Mouse (Mus musculus): Measurements from ENCODE around the gene Isy1.

Gene Isy1

DNA sequence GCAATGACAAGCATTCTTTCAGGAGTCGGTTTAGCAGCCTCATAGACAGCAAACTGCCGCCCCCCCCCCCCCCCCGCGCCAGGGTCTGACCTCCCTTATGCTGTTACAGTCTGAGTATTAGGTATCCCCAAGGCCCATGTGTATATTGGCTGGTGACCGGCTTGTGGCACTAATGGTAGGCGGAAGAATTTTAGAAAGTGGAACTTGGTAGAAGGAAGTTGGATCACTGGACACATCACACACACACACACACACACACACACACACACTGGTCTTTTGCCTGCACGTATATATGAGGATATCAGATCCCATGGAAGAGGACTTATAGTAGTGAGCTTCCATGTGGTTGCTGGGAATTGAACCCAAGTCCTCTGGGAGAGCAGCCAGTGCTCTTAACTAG, 36.1 kb downstream of the Isy1 start:
- no peak for DNase-seq

DNA sequence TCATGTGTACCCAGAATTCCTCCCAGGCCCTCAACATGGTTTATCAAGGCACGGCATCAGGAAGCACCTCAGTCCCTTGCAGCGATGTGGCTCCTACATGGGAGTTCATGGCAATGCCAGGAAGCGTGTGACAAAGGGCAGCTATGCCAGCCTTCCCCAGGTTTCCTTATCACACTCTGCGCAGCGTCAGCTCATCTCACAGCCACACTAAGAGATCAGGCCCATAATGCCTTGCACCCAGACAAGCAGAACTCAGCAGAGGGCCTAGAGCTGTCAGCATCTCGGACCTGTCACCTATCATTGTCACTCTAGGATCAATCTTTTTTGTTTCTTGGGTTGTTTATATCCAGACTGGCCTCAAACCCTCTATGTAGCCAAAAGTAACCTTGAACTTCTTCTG, 39.0 kb downstream of the Isy1 start:
- DNase-seq = no peak

DNA sequence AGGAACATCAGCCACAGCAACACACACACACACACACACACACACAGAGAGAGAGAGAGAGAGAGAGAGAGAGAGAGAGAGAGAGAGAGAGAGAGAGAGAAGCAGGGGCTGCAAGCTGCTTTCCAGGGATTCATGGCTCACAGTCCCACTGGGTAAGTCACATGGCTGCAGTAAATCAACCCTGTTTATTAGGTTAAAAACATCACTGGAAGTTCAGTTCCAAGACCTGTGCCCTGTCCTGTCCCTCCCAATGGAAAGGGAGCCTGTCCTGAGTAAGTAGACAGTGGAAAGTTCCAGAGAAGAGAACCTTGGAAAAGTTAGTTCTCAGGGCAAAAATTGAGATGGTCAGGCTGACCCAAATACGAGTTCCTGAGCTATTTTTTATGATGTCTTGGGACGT, 41.3 kb downstream of the Isy1 start:
- DNase-seq = no peak

DNA sequence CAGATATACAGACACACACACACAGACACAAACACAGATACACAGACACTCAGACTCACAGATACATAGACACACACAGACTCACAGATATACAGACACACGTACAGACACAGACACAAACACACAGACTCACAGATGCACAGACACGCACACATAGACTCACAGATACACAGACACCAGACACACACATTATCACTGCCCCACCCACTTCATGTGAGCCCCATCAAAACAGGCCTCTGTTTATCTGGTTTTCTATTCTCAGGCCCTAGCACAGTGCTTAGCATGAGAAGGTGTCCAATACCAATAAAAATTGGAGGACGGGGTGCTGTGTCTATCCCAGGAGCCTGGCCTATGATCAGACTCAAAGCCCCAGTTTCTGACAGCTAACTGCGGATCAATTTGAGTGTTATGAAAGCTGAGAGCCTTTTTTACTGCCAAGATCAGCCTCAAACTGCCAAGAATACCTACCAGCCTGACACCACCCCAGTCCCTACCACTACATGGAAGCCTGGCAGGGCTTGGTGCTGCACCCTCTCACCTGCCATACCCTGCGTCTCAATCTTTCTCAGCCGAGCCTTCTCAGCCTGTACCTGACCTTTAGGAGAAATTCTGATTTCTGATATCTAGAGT, 42.2 kb downstream of the Isy1 start:
- no peak for DNase-seq

DNA sequence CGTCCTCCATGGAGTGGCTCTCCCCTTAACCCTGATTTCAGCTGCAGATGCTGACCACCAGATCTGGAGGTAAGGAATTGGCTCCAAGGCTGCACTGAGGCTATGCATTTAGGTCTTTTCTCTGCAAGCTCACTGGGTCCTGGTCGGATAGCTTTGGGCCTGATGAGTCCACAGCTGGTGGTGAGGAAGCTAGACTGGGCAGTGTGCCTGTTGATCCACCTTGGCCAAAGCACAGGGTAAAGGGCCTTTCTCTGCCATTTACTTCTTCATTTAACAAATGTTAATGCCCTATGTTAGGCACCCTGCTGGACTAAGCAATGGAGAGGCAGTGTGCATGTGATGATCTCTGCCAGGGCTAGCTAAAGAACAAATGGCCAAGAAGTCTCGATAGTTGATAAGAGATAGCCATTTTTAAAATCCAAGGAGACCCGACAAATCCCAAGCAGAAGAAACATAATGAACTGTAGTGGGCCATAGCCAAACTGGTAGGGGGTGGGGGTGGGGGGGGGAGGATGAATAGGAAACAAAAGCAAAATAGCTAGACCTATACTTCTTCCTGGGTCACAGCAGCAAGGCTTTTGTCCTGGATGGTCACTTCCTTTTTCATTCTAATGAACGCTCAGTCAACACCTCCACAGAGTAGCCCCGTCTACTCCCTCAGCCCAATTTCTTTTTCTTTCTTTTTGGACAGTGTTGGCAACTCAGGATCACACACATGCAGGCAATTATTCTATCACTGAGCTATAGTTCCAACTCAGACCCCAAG, 43.0 kb downstream of the Isy1 start:
- peak; percentile 67 to 74 for DNase-seq

DNA sequence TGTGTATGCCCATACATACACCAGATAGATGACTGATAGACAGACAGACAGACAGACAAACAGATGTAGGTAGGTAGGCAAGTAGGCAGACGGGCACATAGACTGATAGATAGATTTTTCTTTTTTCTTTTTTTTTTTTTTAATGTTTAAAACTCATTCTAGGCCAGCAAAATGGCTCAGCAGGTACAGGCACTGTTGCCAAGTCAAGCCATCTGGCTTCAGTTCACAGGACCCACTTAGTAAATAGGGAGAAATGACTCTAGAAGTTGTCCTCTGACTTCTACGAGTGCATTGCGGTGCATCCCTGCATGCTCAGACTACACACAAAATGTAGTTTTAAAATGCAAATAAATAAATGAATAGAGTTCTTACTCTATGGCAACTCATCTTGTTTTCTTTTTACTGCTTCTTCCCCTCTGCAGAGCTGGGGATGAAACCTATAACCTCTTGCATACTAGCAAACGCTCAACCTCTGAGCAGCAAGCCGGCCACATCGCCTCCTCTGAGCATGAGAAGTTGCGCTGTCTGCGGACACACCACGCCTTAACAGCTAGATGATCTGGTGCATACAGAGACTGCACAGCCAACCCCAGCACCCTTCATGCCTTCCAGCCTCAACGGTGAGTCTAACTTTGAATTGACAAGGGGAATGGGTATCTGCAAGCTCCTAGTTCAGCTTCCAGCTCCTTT, 44.6 kb downstream of the Isy1 start:
- peak; percentile 83 to 91 for DNase-seq

DNA sequence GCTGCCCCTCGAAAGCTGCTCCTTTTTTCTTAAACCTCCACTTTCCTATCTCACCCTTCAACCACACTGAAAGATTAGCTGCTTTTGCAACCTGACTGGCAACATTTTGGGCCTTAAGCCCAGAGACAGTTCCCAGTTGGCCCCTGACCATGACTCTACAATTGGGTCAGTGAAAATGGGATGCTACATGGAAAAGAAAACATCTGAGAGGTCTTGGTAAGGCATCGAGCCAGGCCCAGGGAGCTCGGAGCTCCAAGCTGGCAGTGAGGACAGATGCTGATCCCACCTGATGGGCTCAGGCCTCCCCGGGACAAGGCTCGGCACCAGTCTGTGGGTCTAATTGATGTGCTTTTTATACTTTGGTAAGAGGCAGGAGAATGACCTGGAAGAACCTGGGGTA, 46.8 kb downstream of the Isy1 start:
- no peak for DNase-seq

DNA sequence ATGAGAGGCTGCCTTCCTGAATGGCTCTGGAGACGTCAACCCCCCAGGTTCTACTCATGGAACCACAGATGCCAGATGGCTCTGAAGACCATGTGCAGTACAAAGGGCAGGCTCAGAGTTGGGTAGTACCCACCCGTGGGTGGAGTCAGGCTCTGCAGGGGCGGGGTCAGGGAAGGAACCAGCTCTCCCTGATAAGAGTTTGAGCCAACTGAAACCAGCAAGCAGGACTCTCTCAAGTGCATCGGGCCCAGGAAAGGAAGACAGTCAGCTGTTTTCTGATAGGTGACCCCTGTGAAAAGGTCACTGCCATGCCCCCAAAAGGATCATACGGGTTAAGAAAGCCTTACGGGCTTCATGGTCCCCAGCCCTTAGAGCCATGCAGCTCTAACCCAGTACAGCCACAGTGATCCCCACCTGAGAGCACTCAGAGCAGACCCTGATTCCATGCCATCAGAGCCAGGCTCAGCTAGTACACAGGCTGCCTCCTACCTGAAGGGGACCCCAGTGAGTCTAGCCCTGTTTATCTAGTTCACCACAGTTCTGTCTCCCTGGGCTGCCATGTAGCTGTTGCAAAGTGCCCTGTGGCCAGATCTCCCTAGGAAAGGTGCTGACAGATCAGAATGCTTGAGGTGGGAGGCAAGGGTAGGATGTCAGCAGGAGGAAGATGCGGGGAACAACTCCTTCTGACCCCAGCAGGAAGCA, 47.7 kb downstream of the Isy1 start:
- no peak for DNase-seq

DNA sequence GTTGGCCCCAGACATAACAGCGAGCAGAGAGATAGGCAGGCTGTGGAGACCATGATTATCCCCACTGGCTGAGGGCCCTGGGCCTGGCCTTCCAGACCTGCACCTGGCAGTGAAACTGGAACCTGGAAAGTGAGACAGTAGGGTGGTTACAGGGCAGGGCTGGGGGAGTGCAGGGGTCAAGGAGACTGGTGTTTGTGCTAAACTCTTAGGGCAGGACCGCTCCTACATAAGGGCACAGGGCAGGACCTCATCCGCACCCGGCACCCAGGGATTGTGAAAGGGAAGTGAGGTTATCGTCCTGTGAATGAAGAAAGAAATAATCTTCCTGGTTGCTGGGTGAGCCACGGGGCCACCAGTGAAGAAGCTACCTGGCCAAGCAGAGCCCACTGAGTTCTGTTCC, 48.8 kb downstream of the Isy1 start:
- no peak for DNase-seq

DNA sequence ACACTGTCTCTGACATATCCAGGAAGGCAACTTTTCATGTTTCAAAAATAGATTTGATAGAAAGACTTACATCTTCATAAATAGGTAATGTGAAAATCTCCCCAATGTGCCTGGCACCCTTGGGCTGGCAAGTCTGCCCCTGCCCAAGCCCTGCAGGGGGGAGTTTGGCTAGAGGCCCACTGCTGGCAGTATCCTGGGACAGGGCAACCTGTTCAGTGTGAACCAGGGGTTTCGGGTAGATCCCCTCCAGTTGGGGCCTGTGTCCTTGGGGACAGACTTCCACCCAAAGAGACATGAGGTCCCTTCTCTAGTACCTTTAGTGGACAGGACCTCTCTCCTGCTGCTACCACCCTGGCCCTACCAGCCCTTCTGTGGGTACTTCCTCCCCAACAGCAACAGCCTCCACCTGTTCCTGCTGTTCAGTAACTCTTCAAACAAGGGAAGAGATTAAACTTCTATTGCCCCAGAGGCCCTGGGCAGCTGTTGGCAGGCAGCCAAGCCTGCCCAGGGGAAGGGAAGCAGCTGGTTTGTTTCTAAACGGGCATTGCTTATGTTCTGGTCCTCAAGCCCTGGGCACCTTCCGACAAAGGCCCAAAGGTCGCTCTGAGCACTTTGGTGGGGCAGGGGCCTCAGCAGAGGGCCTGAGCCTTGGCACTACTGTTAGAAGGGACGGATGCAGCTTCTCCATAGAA, 49.6 kb downstream of the Isy1 start:
- peak in 1 of 2 experiments; percentile 60 for DNase-seq

DNA sequence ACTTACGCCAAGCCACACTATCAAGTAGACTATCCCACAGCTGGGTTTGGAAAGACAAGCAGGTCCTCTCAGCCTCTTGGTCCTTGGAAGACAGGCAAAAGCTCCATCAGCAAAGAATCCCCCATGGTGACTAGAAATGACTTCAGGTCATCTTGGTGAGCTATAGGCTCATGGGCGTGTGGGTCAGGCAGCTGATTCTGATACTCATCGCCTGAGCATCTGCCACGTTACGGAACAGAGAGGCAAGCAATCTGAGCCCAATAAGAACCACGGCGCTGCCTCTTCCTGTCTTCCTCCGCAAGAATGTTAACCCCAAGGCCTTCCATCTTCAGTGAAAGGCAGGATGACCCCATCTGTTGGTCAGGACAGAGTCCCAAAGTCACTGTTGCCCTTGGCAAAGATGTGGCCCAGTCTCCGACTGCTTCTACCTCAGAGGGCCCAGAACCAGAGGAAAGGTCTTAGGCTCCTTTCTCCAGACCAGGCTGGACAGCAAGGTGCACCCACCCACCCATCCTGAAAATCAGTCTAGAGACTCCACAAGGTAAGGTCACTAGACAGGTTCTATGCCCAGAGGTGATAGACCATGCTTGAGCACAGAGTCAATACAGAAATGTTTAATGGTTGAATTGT, 50.2 kb downstream of the Isy1 start:
- no peak for DNase-seq

DNA sequence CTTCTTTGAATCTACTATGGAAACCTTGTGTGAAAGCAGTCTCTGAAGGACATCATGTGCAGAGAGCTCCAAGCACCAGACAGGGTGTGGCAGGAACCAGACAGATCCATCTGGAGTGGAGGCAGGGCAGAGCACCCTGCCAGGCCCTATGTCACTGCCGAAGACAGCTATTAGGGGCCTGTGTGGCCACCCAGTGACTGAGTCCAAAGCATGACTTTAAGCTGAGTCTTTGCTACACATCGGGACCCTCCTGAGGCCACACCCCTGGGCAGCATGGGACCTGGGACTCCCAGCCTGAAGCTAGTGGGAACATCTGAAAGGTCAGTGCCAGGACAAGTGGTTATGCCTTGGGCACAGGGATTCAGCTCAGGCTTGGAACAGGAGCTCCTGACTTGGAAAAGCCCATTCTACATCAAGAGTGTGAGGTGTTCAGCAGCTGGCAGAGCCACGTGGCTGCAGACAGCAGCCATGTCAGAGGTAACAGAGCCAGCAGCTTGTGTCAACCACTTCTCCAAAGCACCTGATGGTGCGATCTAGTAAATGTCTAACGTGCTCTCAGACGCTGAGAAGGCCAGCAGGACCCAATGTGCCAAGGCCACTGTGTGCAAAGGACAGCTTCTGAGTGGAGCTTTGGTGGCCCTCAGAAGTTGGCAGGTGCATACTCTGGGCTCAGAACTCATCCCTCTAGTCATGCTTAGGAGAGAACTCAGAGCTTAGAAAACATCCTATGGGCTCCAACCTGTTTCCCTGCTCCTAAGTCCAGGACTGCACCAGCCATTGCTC, 51.3 kb downstream of the Isy1 start:
- no peak for DNase-seq

DNA sequence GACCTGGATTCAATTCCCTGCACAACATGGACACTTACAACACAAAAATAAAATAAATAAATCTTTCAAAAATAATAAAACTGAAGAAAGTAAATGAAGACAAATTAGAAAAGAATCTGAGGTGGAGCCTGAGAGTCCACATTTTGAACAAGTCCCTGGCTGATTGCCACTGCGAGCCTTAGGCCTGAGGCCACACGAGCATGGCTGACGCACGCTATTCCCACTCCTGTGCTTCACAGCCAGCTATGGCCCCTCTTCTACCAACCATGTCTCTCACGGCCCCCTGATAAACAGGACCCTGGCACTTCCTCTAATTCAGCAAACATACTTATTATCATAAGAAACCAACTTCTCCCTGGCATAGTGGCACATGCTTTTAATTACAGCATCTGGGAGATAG, 52.0 kb downstream of the Isy1 start:
- DNase-seq = no peak

DNA sequence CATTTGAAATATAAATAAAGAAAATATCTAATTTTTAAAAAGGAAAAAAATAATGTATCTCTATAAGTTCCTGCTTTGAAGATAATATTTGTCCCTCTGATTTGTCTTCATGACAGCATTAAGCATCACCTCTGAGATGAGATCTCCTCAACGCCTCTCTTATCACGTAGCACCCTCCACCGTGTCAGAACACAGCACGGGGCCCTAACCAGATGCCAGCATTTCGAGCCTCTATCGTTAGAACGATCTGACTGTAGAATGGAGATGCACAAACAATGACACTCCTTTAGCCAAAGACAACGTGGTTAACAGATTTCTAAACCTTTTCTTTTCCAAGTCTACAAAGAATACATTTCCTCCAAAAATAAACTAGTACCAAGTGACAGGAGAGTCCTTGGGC, 54.6 kb downstream of the Isy1 start:
- no peak for DNase-seq

DNA sequence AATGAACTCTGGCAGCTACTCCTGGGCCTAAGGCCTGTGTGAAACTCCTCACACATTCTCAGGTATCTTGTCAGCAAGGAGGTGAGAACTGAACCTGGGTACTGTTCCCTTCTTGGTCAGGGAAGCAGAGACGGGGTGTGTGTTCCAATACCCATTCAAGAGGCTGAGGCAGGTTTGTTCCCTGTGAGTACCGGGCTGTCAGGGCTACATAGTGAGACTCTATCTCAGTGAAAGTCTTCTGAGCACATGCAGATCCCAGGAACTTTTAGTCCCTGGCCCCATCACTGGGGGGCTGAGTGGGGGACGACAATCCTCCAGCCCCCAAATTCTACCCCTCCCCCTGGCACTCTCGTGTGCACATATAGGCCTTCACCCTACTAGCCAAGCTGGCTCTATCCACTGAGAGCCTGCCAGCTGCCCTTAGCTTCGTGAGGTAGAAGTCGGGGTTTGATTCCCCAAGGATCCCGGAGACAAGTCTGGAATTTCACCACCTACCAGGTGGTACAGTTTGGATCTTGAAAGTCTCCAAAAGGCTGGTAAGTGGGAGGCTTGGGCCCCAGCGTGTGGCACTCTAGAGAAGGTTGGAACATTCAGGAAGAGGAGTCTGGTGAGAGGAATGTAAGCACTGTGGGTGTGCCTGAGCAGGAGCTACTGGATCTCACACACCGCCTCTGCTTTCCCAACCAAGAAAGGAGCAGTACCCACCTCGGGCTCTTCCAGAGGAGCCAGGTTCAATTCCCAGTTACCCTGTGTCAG, 57.9 kb downstream of the Isy1 start:
- DNase-seq = no peak

DNA sequence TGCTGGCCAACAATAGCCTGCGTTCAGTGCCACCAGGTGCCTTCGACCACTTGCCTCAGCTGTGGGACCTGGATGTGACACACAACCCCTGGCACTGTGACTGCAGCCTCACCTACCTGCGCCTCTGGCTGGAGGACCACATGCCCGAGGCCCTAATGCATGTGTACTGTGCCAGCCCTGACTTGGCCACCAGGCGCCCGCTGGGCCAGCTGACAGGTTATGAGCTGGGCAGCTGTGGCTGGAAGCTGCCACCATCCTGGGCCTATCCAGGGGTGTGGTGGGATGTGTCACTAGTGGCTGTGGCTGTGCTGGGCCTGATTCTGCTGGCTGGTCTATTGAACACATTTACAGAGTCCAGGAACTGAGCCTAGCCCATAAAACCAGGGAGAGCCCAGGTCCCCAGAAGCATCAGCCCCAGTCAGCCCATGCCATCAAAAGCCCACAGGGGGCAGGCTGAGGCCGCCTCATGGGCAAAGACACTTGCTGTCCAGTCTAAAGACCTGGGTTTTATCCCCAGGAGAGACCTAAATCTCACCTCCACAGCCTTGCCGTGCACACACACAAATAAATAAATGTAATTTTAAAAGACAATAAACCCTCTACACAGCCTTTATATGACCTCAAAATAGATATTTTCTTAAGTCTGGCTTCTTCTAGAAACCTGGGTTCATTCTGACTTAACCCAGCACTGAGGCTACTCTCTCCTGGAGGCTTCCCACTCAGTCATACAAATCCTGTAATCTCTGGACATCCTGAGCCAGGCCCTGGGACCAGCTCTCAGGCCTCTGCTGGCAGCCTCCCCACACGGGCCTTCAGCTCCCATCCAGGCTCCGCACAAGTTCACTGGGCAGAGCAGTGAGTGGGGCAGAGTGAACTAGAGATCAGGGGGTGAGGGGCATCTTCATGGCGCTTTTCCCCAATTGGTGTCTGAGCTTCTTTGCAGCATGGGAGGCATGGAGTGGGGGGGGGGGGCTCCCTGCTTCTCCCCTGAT, 59.1 kb downstream of the Isy1 start:
- DNase-seq = no peak

DNA sequence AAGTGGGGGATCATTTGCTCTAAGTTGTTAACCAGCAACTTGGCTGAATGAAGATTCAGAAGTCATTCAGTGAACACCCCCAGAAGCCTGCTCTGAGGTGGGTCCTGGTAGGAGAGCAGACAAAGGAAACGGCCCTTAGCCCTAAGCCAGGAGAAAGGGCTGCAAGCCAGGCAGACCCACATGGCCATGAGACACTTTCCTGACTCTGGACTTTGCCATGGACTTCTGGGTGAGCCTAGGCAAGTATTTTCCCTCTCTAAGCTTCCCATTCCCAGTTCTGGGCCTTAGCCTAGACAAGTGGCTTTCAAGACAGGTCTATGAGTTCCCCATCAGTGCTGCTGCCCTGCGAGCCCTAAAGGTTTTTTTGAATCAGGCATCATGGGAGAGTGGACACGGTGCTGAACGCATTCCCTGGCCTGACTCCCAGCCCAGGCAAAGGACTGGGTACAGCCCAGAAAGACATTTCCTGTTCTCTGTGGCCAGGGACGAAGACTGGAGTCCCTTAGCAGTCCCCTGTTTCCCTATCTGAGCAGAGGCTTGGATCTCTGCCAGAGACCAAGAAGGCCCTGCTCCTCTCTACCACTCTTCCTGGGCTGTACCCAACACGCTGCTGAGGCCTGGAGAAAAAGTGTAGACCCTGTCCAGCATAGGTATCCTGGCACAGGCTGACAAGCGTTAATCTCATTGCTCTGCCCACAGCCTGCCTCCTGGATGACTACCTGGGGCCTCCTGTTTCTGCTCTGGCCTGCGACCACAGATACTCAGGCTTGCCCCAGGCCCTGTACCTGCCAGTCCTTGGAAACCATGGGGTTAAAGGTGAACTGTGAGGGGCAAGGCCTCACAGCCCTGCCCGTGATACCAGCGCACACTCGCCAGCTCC, 60.1 kb downstream of the Isy1 start:
- no peak for DNase-seq

DNA sequence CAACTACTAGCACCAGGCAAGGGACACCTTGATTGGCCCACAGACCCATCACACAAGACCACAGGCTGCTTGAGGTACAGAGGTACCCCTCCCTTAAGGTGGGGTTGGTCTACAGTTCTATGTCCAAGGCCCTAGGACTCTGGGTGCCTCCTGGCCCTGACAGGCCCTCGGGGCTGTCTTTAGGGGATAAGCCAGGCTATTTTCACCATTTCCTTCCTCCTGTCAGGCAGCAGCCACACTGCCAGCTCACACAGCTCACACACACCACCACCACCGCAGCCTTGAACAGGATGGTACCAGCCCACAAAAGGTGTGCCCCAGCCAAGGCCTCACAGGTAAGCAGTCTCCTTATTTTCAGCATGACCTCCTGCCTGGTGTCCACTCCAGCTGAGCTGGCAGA, 60.8 kb downstream of the Isy1 start, which contains the start of gene Gp9:
Gene Gp9 (plus strand): TSS at position 231 of the 400 bp plus-strand sequence.
- no peak for DNase-seq
